Mouse (Mus musculus) cerebellum, postnatal 36 days (tissue): Measurements from ENCODE around the gene Sema5a.

Source experiments
- DNase-seq, 2 experiments: peaks; one replicate each; pipeline ENCODE4 v3.0.0; 2021 to 2022; ENCODE audit warnings: mixed read lengths in 2 of 2

The Sema5a gene

GRCm38 (mm10) chr15:32685152-32685551 lies 440.5 kb downstream of the Sema5a start:
- DNase-seq: no peak

GRCm38 (mm10) chr15:32691021-32691420 lies 446.4 kb downstream of the Sema5a start:
- DNase-seq: no peak

- DNase-seq: no peak
Measured at GRCm38 (mm10) chr15:32693006-32693405, 448.4 kb downstream of the Sema5a start.

- DNase-seq: no peak
Measured at GRCm38 (mm10) chr15:32717298-32717985, 472.8 kb downstream of the Sema5a start.

- peak; percentile 51 to 54 for DNase-seq
Measured at GRCm38 (mm10) chr15:32718293-32718963, 473.8 kb downstream of the Sema5a start.

GRCm38 (mm10) chr15:32718964-32719311 lies 474.3 kb downstream of the Sema5a start:
- no peak for DNase-seq

GRCm38 (mm10) chr15:32730839-32731238 lies 486.2 kb downstream of the Sema5a start:
- peak; percentile 40 to 42 for DNase-seq
